Mouse (Mus musculus): ENCODE measurements around the gene Vmn2r85.
"Not testable (repeated sequence)": the region's sequence is repeated elsewhere in the genome, so short reads cannot be mapped to it uniquely, and the experiment has no call there.

Gene Vmn2r85

DNA sequence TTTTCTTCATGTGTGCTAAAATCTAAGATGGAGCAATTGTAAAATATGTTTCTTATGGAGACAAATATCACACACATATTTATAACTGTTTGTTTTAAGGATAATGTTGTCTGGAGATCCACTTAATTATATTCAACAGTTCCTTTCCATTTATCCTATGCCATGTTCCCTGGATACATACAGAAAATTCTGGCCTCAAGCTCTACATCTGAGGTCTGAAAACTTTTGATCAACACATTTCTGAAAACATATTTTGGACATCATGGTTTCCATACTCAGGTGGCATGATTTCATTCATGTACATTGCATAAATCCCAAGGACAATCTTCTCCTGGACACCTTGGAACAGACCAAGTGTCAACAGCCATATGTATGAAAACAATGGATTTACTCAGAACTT lies at the start of gene Vmn2r85:
Gene Vmn2r85, minus strand, starts transcription at position 101 of the 400 bp plus-strand sequence.
- DNase-seq (ENCODE audit: low spot score), result not testable (repeated sequence)

DNA sequence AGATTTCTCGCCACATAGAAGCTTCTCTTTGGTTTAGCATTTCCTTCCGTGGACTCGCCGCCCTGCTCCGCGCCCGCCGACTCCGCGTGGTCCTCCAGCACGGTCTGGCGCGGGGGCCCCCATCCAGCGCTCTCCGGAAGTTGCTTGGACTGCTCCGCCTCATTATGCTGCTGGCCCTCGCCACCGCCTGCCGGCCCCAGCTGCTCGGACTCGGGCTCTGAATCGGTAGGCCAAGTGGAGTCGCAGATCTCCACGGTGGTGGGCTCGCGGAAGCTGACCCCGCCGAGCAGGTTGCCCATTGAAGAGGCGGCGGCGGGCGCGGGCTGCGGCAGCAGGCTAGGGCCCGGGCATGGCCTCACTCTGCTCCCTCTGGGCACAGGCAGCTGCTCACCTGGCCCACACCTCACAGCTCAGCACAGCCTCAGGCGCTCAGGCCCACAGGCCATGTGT lies 40.8 kb upstream of the Vmn2r85 start:
- no peak for DNase-seq (ENCODE audit: low spot score)

DNA sequence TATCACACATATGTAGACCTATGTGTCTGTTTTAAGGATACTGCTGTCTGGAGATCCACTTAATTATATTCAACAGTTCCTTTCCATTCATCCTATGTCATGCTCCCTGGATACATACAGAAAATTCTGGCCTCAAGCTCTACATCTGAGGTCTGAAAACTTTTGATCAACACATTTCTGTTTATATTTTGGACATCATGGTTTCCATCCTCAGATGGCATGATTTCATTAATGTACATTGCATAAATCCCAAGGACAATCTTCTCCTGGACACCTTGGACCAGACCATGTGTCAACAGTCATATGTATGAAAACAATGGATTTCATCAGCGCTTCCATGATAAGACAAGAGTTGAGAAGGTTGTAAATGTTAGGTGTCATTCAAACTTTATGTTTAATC lies 26.4 kb upstream of the Vmn2r85 start, which contains the start of gene Vmn2r86:
Gene Vmn2r86, minus strand, starts transcription at position 101 of the 400 bp plus-strand sequence.
- DNase-seq (ENCODE audit: low spot score), result not testable (repeated sequence)

DNA sequence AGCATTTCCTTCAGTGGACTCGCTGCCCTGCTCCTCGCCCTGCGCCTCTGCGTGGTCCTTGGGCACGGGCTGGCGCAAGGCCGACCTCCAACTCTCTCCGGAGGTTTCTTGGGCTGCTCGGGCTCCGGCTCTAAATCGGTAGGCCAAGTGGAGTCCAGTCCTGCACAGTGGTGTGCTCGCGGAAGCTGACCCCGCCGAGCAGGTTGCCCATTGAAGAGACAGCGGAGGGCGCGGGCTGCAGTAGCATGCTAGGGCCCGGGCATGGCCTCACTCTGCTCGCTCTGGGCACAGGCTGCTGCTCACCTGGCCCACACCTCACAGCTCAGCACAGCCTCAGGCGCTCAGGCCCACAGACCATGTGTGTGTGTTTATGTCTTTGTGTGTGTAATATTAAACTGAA lies 15.3 kb upstream of the Vmn2r85 start:
- no peak for DNase-seq (ENCODE audit: low spot score)

DNA sequence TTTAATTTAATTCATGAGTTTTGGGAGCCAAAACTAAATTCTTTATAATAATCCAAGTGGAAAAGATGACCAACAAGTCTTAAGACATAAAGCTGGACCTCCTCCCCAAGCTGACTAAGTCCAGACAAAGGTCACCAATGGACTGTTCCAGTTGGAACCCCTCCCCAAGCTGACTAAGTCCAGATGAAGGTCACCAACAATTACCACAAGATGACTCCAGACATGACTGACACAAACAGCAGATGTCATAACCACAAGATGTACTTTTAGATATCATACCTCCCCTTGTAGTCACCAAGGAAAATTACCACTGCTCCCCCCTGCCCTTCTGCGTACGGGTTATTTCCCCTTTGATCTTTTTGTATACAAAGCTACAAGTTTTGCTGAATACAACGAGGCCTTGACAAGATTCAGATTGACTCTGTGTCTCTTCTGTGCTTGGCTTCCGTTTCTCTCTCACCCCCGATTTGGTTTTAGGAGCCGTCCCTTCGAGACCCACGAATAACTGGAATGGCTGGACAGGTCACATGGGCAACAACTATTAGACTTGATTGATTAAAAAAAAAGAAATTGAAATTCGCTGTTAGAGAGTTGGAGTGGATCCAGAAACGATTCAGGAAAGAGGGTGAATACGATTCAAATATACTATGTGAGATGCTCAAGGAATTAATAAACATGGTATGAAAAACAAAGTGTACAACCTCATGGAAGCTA lies 4.8 kb upstream of the Vmn2r85 start:
- DNase-seq (ENCODE audit: low spot score), result not testable (repeated sequence)

DNA sequence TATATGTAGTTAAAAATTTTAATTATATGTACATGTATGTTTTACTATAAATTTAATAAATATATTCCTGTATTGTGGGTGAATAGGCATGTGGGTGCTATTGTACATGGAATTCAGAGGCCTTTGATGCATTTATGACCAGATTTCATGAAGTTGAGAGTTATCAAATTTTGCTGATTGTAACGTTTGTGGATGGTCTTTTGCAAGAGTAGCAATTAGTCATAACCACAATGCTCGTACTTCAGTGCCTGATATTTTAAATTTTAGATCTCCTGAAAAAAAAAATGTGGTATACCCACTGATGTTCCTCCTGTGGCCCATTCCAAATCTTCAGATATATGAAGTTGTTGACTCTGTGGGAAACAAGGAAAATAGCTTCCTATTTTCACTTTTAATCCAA lies 7.1 kb downstream of the Vmn2r85 start:
- DNase-seq (ENCODE audit: low spot score), result not testable (repeated sequence)

DNA sequence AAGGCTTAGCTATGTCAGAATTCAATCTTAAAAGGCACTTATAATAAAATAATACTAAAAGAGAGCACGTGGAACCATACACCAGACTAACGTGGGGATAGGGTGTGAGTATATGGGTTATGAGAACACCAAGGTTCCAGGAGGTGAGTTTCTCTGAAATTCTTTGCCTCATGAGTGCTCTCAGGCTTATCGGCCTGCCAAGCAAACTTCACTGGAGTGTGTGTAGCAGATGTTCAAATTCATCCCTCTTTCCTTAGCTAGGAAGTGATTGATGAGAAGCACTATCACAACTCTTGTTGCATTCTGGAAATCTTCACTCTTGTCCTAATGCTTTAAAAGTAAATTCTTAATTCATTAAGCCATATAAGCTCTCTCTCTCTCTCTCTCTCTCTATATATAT lies 9.1 kb downstream of the Vmn2r85 start:
- DNase-seq (ENCODE audit: low spot score), result no peak

DNA sequence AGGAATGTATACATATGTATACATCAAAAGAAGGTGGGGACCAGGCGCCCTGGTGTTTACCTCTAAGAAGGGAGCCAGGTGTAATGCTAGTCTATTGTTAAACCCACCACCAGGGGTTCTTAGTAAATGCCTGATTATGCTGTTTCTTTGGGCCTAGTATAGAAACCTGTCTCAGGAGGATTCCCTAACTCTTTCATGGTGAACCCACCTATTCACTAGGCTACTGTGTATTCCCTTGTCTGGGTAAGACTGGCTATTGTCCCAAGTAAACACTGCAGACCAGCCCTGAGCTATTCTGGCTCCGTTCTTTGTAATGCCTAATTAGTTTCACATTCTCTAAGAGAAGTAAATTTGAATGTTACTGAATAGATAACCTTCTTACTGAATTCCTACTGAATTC lies 9.5 kb downstream of the Vmn2r85 start:
- not testable (repeated sequence) for DNase-seq (ENCODE audit: low spot score)

DNA sequence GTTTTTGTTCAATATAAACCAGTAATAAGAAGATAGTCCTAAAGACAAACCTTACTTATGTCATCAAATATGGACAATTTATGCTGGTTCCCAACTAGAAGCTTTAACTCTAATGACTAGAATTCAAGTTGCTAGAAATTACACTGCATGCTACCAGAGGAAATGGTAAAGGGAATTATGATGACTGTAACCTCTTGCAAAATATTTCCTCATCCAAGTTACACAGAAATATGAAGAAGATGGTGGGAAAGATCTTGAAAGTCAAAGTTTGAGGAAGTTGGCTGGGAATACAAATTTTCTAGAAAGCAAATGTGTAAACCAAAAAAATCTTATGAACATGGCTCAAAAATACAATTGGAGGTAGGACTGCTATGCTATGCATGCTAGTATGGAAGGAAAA lies 13.2 kb downstream of the Vmn2r85 start:
- not testable (repeated sequence) for DNase-seq (ENCODE audit: low spot score)

DNA sequence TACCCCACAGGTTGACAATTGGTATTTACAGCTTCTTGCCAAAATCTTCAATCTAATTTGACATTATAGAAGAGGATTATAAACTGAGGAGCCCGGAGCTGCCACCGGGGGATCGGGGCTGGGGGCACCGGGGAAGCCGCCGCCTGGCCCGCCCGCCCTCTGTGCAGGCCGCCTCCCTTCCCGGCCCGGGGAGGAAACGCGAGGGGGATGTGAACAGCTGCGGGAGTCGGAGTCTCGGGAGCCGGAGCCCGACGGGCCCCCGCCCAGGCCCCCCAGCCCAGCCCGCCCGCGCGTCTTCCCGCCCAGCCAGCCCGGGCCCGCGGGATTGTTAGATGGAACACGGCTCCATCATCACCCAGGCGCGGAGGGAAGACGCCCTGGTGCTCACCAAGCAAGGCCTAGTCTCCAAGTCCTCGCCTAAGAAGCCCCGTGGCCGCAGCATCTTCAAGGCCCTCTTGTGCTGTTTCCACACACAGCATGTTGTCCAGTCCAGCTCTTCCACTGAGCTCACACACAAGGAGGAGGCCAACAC lies 17.3 kb downstream of the Vmn2r85 start:
- DNase-seq (ENCODE audit: low spot score), result not testable (repeated sequence)

DNA sequence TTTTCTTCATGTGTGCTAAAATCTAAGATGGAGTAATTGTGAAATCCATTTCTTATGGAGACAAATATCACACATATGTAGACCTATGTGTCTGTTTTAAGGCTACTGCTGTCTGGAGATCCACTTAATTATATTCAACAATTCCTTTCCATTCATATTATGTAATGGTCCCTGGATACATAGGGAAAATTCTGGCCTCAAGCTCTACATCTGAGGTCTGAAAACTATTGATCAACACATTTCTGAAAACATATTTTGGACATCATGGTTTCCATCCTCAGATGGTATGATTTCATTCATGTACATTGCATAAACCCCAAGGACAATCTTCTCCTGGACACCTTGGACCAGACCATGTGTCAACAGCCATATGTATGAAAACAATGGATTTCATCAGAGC lies 35.3 kb downstream of the Vmn2r85 start, which contains the start of gene Vmn2r84:
Gene Vmn2r84, minus strand, starts transcription at position 101 of the 400 bp plus-strand sequence.
- DNase-seq (ENCODE audit: low spot score), result no peak

DNA sequence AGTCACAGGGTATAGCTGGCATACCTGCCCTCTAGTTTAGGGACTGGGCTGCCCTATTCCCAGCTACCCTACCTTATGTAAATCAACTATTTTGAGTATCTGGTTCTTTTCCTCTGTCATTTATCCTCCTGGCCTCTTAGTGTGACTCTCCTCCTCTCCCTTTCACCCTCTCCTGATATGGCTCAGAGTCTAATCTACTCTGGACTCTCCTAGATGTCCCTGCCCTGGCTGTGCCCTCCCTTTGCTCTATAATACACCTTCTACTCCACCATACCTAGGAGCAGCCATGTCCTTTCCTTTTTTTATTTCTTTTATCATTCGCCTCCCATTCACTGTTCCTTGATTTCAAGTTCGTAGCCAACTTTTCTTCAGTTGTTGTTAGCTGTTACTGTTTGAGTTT lies 54.4 kb downstream of the Vmn2r85 start:
- DNase-seq (ENCODE audit: low spot score), result no peak

DNA sequence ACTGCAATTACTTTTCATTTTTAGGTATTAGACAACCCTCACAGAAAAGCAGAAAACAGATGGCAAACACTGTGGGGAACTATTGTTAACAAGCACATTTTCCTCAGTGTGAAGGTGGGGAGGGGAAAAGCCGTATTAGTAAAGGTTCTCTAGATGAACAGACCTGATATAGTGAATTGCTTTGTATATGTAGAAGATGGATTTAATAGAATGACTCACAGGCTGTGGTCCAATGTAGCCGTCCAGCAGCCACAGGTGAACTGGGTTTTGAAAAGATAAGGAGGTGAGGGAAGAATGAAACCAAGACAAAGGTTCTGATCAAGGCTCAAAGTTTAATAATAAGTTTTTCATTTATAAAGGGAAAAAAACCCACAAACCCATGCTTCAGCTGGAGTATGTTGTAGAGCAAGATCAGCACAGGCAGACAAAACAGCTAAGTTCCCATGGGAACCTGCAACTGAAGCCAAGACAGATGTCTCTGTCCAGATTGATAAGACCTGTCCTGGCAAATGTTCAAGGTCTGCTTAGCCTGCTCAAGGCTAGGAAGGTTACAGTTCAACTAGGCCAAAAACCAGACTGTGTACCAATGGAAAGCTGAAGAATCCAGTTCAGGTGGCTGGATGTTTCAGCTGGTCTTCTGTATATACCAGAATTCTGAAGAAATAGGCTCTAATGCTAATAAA lies 56.9 kb downstream of the Vmn2r85 start:
- peak; percentile 33 for DNase-seq (ENCODE audit: low spot score)

DNA sequence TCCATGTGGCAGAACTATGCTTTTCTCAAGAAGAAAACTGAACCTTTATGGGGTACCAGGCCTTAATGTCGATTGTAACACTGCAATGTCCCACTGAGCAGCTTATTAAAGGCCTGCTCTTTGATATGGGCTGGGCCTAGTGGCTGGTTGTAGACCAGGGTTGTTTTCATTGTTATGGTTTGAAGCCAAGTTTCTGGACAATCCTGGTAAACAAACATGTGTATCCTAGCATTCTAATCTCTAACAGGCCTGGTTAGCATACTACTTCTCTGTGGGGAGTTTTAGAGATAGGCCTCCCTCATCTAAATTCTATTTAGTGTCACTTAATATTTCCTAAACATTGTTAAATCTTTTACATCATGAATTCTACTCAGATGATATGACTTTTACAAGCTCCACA lies 57.9 kb downstream of the Vmn2r85 start:
- DNase-seq (ENCODE audit: low spot score), result no peak

DNA sequence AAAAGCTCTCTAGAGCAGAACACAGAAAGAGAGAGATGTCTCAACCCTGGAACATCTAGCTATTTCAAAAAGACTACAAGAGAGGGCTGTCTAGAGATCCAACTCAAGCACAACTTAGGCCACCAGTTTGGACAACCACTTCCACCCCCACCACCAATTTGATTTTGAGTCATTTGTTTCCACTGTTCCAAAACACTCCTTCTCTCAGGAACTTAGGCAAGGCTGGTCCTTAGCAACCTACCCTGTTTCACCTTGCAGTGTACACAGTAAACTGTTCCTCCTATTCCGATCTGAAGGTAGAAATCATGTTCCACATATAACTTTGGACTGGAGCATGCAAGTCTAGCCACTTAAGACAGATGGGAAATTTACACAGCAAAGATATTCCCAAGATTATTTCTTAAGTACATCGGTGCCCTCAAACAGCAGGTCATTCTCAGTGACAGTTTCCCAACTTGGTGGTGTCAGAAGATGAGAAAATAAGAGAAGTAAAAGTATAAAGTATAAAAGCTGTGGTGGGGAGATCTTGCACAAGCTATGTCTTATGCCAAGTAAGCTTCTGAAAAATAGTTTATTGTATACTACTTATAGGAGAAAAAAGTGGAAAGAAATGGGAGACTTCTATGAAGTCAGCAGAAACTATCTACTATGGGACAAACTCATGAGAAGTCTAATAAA lies 59.4 kb downstream of the Vmn2r85 start:
- no peak for DNase-seq (ENCODE audit: low spot score)

DNA sequence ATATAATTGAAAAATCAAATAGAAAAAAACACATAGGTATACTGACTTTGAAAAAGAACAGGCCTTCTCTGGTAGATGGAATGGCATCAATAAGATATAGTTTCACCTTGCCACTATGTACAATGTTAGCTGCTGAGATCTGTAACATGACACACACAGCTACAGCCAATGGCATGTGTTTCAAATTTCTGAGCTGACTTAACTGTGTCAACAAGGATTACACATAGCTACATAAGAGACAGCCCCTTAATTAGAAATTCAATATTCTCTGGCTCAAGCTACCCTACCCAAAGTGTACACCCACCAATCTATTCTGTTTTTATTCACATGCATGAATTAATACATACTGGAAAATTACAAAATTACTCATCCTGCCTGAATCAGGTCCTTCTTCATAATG lies 61.1 kb downstream of the Vmn2r85 start:
- DNase-seq (ENCODE audit: low spot score), result no peak

DNA sequence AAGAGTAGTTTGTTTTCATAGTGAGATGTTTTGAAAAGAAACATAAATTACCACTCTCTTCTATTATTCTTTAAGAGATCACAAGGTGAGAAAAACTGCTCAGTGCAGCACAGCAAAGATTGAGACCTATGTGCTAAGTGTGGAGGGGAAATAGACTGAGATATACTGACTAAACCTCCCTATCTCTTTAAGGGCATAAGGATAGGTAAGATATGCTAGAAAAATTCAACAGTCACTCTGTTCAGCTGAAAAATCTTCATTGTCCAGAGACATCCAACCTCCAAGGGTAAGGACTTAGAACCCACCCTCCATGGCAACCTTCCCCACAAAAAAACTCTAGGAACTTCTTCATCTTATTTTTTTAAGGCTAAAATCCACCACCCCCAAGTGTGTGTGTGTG lies 64.7 kb downstream of the Vmn2r85 start:
- DNase-seq (ENCODE audit: low spot score), result no peak
